8 mouse cellular contexts compared by ENCODE assay signal in the genomic region with DNA sequence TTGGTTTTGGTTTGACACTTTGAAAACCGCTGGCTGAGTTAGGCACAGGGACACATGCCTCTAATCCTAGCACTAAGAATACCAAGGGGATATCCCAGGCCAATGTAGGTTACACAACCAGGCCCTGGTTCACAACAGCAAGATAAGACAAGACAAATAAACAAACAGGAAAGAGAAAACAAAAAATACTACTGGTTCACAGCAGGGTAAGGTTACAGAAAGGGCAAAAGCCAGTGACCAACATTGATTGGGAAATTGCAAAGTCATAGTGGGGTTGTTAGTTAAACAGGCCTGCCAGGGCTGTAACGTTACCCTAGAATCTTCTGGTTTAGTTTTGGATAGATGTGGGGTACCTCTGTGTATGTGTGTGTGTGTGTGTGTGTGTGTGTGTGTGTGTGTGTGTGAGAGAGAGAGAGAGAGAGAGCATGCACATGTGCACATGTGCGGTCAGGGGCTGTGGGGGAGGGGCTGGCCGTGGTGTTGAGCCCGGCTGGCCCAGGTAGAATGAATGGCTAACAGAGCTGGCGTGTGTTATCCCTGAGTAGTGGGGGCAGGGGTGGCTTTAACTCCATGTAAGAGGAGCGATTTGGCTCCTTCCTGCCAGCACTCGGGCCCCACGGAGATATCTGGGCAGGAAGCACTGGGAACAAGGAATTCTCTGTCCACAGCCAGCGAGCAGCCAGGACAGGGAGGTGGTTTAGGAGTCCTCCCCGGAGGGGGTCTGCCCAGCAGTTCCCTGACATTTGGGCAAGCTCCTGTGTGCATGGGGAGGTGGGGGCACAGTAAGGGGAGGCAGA. TPM values are rescaled to one million over a fixed set of nuclear protein-coding genes. Genes with fewer than 3 reads are reported as not detected.
DNase-seq lines count a peak whose midpoint lies in the region; ATAC-seq and TF ChIP-seq lines count a peak whose summit lies in the region.

No protein-coding gene starts in this region.

- H3K4me3 ChIP-seq in hindbrain, postnatal 0 days (ENCODE audit: low read length) = no peak overlapping the region
- H3K4me3 ChIP-seq in liver, embryonic 11.5 days (ENCODE audit: low read depth, low read length) = no peak overlapping the region

- no peaks in the 10 kb centered on the region for H3K4me1 ChIP-seq in hindbrain, postnatal 0 days (ENCODE audit: insufficient read depth, low read length)
- H3K4me1 ChIP-seq in liver, embryonic 11.5 days (replicated peaks; ENCODE audit: control insufficient read depth, insufficient read depth, low read length) = peaks cover 20% of the 10 kb centered on the region

- WGBS in hindbrain, postnatal 0 days = 35% methylated on average over 11 of the region's 11 CpGs
- 28% methylated on average over 11 of the region's 11 CpGs for WGBS in liver, embryonic 11.5 days

- no peak for TF ChIP-seq CTCF in hindbrain, postnatal 0 days (IDR thresholded peaks at IDR 0.05; ENCODE audit: low read depth)

- no peak overlapping the region for H3K9ac ChIP-seq in hindbrain, postnatal 0 days (replicated peaks; ENCODE audit: low read length)
- no peak overlapping the region for H3K9ac ChIP-seq in liver, embryonic 11.5 days (ENCODE audit: low read depth, low read length)

- no peaks in the 10 kb centered on the region for H3K9me3 ChIP-seq in hindbrain, postnatal 0 days (ENCODE audit: low read length)
- no peaks in the 10 kb centered on the region for H3K9me3 ChIP-seq in liver, embryonic 11.5 days (ENCODE audit: control insufficient read depth, low read length)

- ATAC-seq in hindbrain, postnatal 0 days = peak; percentile 46; the same call in 1 of the 2 replicates
- ATAC-seq in liver, embryonic 11.5 days (replicated peaks; ENCODE audit: low FRiP score) = peak; percentile 45; the same call in 1 of the 2 replicates

- H3K27me3 ChIP-seq in hindbrain, postnatal 0 days (ENCODE audit: insufficient read depth, low read length) = no peaks in the 10 kb centered on the region
- no peaks in the 10 kb centered on the region for H3K27me3 ChIP-seq in liver, embryonic 11.5 days (replicated peaks; ENCODE audit: control insufficient read depth, insufficient read depth, low read length)

- H3K4me2 ChIP-seq in hindbrain, postnatal 0 days (ENCODE audit: low read depth, low read length) = no peak overlapping the region
- peak overlapping the region; percentile 32 for H3K4me2 ChIP-seq in liver, embryonic 11.5 days

- no peaks in the 10 kb centered on the region for H3K36me3 ChIP-seq in hindbrain, postnatal 0 days (ENCODE audit: insufficient read depth, low read length)
- no peaks in the 10 kb centered on the region for H3K36me3 ChIP-seq in liver, embryonic 11.5 days (ENCODE audit: control insufficient read depth, insufficient read depth, low read length)

- H3K27ac ChIP-seq in hindbrain, postnatal 0 days = no peak overlapping the region
- peak overlapping the region; percentile 67 for H3K27ac ChIP-seq in liver, embryonic 11.5 days (ENCODE audit: low read depth, low read length)

- DNase-seq in adrenal gland, postnatal 25 days = peak; percentile 33
- no peak for DNase-seq in adrenal gland, adult (ENCODE audit: inconsistent age in 2 of 2, low spot score in 1 of 2)
- peak; percentile 44 for DNase-seq in embryo, embryonic 10 days (ENCODE audit: low spot score)
- peak; percentile 44 for DNase-seq in hindbrain, postnatal 0 days (ENCODE audit: low spot score)
- DNase-seq in liver, embryonic 11.5 days (ENCODE audit: low spot score) = peak; percentile 46
- DNase-seq in left cerebral cortex, postnatal 14 days (ENCODE audit: low spot score in 2 of 2) = no peak
- no peak for DNase-seq in cerebellum, adult 8-10 months
- DNase-seq in Muller cell, postnatal 12 days (ENCODE audit: inconsistent ontology term) = no peak

- intact Hi-C loops in left cerebral cortex, postnatal 14 days (cut with DNase I) = no loop called here

RNA-seq across cellular contexts. Expression of gene Epb41l1, which starts 19.2 kb away (rescaled TPM):
- 76.2 and 78.8 TPM in 2 replicates for total RNA-seq in adrenal gland, postnatal 25 days (2021)
- total RNA-seq in hindbrain, postnatal 0 days (2014; rRNA removed) = 228 and 259 TPM in 2 replicates
- polyA plus RNA-seq in hindbrain, postnatal 0 days (2015; fragmentation: Nextera tagmentation; extraction: Ambion mirVana) = 10.7 and 11.2 TPM in 2 replicates
- polyA plus RNA-seq in liver, embryonic 11.5 days (2014; fragmentation: Nextera tagmentation; extraction: Ambion mirVana) = 1.4 and 1.5 TPM in 2 replicates
- total RNA-seq in left cerebral cortex, postnatal 14 days (2021) = 100 to 1,000 TPM; 304 to 328 TPM

Comparison
In these comparisons a context has a peak if more than half of its experiments do, and no peak if none do; other contexts are left out.
1. DNase-seq: peak in adrenal gland, postnatal 25 days (single experiment), embryo, embryonic 10 days (single experiment), hindbrain, postnatal 0 days (single experiment) and liver, embryonic 11.5 days (single experiment); none in adrenal gland, adult (0 of 2), left cerebral cortex, postnatal 14 days (0 of 2), cerebellum, adult 8-10 months (single experiment) and Muller cell, postnatal 12 days (single experiment).